Mouse (Mus musculus) hindbrain, embryonic 11.5 days (tissue): ENCODE measurements around the gene Sun2. TPM values are rescaled to one million over a fixed set of nuclear protein-coding genes. Genes with fewer than 3 reads are reported as not detected.

Experiments
- ATAC-seq: fragments of 200-750 bp; cut with Nextera tagmentation; 2 replicates; pipeline ENCODE4 v1.8.0; 2017; ENCODE audit warnings: mild to moderate bottlenecking, moderate TSS enrichment, moderate library complexity; ENCODE audit not compliant: low FRiP score
- DNase-seq: peaks from one replicate; pipeline ENCODE4 v3.0.0-alpha.2; 2015; ENCODE audit warnings: low spot score
- H3K27ac ChIP-seq: fragments of 300-500 bp; sonication (generic); 2 replicates; pipeline ENCODE4 v1.5.1; 2014; ENCODE audit warnings: mild to moderate bottlenecking, low read depth, low read length
- H3K27me3 ChIP-seq: fragments of 300-500 bp; sonication (generic); 2 replicates; pipeline ENCODE4 v1.6.1; 2014; ENCODE audit warnings: mild to moderate bottlenecking, low read length, moderate library complexity, mixed read lengths; ENCODE audit not compliant: control insufficient read depth, insufficient read depth
- H3K36me3 ChIP-seq: fragments of 300-500 bp; sonication (generic); 2 replicates; pipeline ENCODE4 v1.6.1; 2014; ENCODE audit warnings: mild to moderate bottlenecking, low read length, moderate library complexity, mixed read lengths; ENCODE audit not compliant: control insufficient read depth, insufficient read depth
- H3K4me1 ChIP-seq: fragments of 300-500 bp; sonication (generic); replicated peaks from 2 replicates; pipeline ENCODE4 v1.6.1; 2014; ENCODE audit warnings: low read length, mixed read lengths; ENCODE audit not compliant: control insufficient read depth, insufficient read depth
- H3K4me2 ChIP-seq: fragments of 300-500 bp; sonication (generic); replicated peaks from 2 replicates; pipeline ENCODE4 v1.6.1; 2014; ENCODE audit warnings: mild to moderate bottlenecking, low read depth, low read length
- H3K4me3 ChIP-seq: fragments of 300-500 bp; sonication (generic); 2 replicates; pipeline ENCODE4 v1.5.1; 2014; ENCODE audit warnings: low read depth, low read length
- H3K9ac ChIP-seq: fragments of 300-500 bp; sonication (generic); 2 replicates; pipeline ENCODE4 v1.6.1; 2014; ENCODE audit warnings: low read depth, low read length
- H3K9me3 ChIP-seq: fragments of 300-500 bp; sonication (generic); 2 replicates; pipeline ENCODE4 v1.6.1; 2016; ENCODE audit warnings: low read length; ENCODE audit not compliant: control insufficient read depth
- WGBS: fragments of 180-500 bp; shearing (Covaris S2); extraction: QIAGEN DNeasy Blood & Tissue Kit; methylation state at CpG from one replicate; pipeline ENCODE4 v1.1.7; 2014; 5-methylcytosine and 5-hydroxymethylcytosine counted together
- polyA plus RNA-seq: library from polyadenylated mRNA; unstranded; fragments of >200 nt; fragmentation: Nextera tagmentation; extraction: Ambion mirVana; gene quantifications from 2 replicates; pipeline ENCODE4 v1.2.1, GENCODE M21; 2014

Gene Sun2
- polyA plus RNA-seq, 1 experiment from 2014 or later = 9.5 TPM

GRCm38 (mm10) chr15:79741173-79741858, 1.0 kb downstream of the Sun2 start:
- Histone ChIP-seq H3K27me3 (no peaks in the 10 kb centered on the region), H3K4me1 (no peaks in the 10 kb centered on the region), H3K9ac (peak overlapping the region; percentile 90), H3K4me2 (peak overlapping the region; percentile 75), H3K36me3 (peaks cover 2% of the 10 kb centered on the region; the same call in 1 of the 2 replicates), H3K27ac (no peak overlapping the region), H3K9me3 (no peaks in the 10 kb centered on the region), H3K4me3 (peak overlapping the region; percentile 100)
- no peak for DNase-seq
- ATAC-seq = no peak
- WGBS = 42% methylated on average over 14 of the region's 14 CpGs

GRCm38 (mm10) chr15:79740739-79741138, 1.6 kb downstream of the Sun2 start:
- ATAC-seq (no peak), DNase-seq (no peak)
- Histone ChIP-seq H3K4me1 (no peaks in the 10 kb centered on the region), H3K9ac (no peak overlapping the region), H3K4me3 (peak overlapping the region; percentile 100), H3K36me3 (peaks cover 4% of the 10 kb centered on the region; the same call in 1 of the 2 replicates), H3K27ac (no peak overlapping the region), H3K27me3 (no peaks in the 10 kb centered on the region), H3K9me3 (no peaks in the 10 kb centered on the region), H3K4me2 (peak overlapping the region; percentile 75; the same call in 1 of the 2 replicates)
- 84% methylated on average over 3 of the region's 3 CpGs for WGBS

DNA sequence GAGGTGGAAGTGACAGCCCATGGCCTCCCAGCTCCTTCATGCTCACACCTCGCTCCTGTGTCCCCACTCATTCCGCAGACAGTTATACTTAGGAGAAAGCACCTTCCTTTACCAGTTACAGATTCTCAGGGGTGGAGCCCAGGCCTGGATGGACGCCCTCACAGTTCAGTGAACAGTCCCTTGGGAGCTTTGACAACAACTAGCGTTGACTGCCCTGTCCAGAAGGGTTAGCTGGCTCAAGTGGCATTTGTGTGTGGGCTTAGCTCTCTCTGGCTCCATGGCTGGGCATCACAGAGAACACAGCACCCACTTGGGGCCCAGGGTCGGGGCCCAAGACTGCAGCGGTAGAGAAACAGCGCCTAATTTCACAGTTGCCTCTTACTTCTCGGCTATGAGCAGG, 8.0 kb downstream of the Sun2 start:
- no peaks in the 10 kb centered on the region for H3K4me1 ChIP-seq
- no peaks in the 10 kb centered on the region for H3K27me3 ChIP-seq
- ATAC-seq = no peak
- no peak overlapping the region for H3K4me2 ChIP-seq
- peaks cover 9% of the 10 kb centered on the region; the same call in 1 of the 2 replicates for H3K36me3 ChIP-seq
- DNase-seq = no peak
- 84% methylated on average over 8 of the region's 8 CpGs for WGBS
- no peak overlapping the region for H3K4me3 ChIP-seq
- H3K27ac ChIP-seq = no peak overlapping the region
- H3K9ac ChIP-seq = no peak overlapping the region
- H3K9me3 ChIP-seq = no peaks in the 10 kb centered on the region

- no peak overlapping the region for H3K27ac ChIP-seq
- 77% methylated on average over 4 of the region's 4 CpGs for WGBS
- H3K4me3 ChIP-seq = no peak overlapping the region
- H3K27me3 ChIP-seq = no peaks in the 10 kb centered on the region
- H3K4me2 ChIP-seq = no peak overlapping the region
- no peak overlapping the region for H3K9ac ChIP-seq
- no peaks in the 10 kb centered on the region for H3K4me1 ChIP-seq
- peaks cover 9% of the 10 kb centered on the region; the same call in 1 of the 2 replicates for H3K36me3 ChIP-seq
- DNase-seq (no peak), ATAC-seq (no peak)
- no peaks in the 10 kb centered on the region for H3K9me3 ChIP-seq
Observed at GRCm38 (mm10) chr15:79733640-79734039, 8.7 kb downstream of the Sun2 start.

- WGBS = 93% methylated on average over 8 of the region's 8 CpGs
- H3K4me1 ChIP-seq = no peaks in the 10 kb centered on the region
- H3K27me3 ChIP-seq = no peaks in the 10 kb centered on the region
- no peaks in the 10 kb centered on the region for H3K9me3 ChIP-seq
- H3K9ac ChIP-seq = no peak overlapping the region
- no peak overlapping the region for H3K27ac ChIP-seq
- peaks cover 9% of the 10 kb centered on the region; the same call in 1 of the 2 replicates for H3K36me3 ChIP-seq
- ATAC-seq (no peak), DNase-seq (no peak)
- H3K4me2 ChIP-seq = no peak overlapping the region
- H3K4me3 ChIP-seq = no peak overlapping the region
Observed at GRCm38 (mm10) chr15:79733192-79733591, 9.1 kb downstream of the Sun2 start.

- Histone ChIP-seq H3K36me3 (peaks cover 9% of the 10 kb centered on the region; the same call in 1 of the 2 replicates), H3K27me3 (no peaks in the 10 kb centered on the region), H3K9me3 (no peaks in the 10 kb centered on the region), H3K4me1 (no peaks in the 10 kb centered on the region), H3K4me3 (no peak overlapping the region), H3K4me2 (no peak overlapping the region), H3K9ac (no peak overlapping the region), H3K27ac (no peak overlapping the region)
- DNase-seq (no peak), ATAC-seq (no peak)
- WGBS = 84% methylated on average over 7 of the region's 7 CpGs
Observed at GRCm38 (mm10) chr15:79731554-79731953, 10.8 kb downstream of the Sun2 start.

GRCm38 (mm10) chr15:79728731-79729388, 13.5 kb downstream of the Sun2 start:
- Histone ChIP-seq H3K4me1 (no peaks in the 10 kb centered on the region), H3K36me3 (peaks cover 8% of the 10 kb centered on the region; the same call in 1 of the 2 replicates), H3K27ac (no peak overlapping the region), H3K9ac (no peak overlapping the region), H3K27me3 (no peaks in the 10 kb centered on the region), H3K4me3 (no peak overlapping the region), H3K9me3 (no peaks in the 10 kb centered on the region), H3K4me2 (no peak overlapping the region)
- no peak for ATAC-seq
- WGBS = 88% methylated on average over 10 of the region's 10 CpGs
- no peak for DNase-seq

- no peaks in the 10 kb centered on the region for H3K9me3 ChIP-seq
- ATAC-seq = no peak
- no peak overlapping the region for H3K4me2 ChIP-seq
- no peak for DNase-seq
- peaks cover 2% of the 10 kb centered on the region; the same call in 1 of the 2 replicates for H3K36me3 ChIP-seq
- 58% methylated on average over 5 of the region's 5 CpGs for WGBS
- no peak overlapping the region for H3K27ac ChIP-seq
- H3K9ac ChIP-seq = no peak overlapping the region
- H3K4me1 ChIP-seq = no peaks in the 10 kb centered on the region
- no peaks in the 10 kb centered on the region for H3K27me3 ChIP-seq
- no peak overlapping the region for H3K4me3 ChIP-seq
Observed at GRCm38 (mm10) chr15:79728311-79728710, 14.0 kb downstream of the Sun2 start.

DNA sequence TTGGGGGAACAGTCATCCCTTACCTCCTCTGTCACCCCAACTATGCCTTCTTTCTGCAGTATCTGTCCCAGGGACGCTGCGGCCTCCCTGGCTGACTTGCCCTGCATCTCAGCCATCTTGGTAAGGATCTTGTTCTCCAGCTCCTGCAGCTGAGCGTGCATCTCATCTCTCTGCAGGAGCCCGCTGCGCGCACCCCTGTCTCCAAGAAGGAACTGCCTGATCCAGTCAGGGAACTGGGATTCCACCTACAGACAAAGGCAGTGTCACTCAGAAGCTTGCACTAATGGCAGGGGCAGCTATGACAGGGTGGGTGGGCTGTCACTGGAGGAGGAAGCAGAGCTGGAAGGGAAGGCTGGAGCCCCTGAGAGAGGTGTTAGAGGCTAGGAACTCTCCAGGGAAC, 14.5 kb downstream of the Sun2 start:
- DNase-seq (no peak), ATAC-seq (no peak)
- peaks cover 2% of the 10 kb centered on the region; the same call in 1 of the 2 replicates for H3K36me3 ChIP-seq
- no peak overlapping the region for H3K27ac ChIP-seq
- H3K4me2 ChIP-seq = no peak overlapping the region
- H3K4me3 ChIP-seq = no peak overlapping the region
- H3K27me3 ChIP-seq = no peaks in the 10 kb centered on the region
- H3K9me3 ChIP-seq = no peaks in the 10 kb centered on the region
- H3K9ac ChIP-seq = no peak overlapping the region
- 88% methylated on average over 6 of the region's 6 CpGs for WGBS
- no peaks in the 10 kb centered on the region for H3K4me1 ChIP-seq
